Mouse (Mus musculus) gastrocnemius, postnatal 4 days (tissue): ENCODE measurements at regions not wholly inside any gene's neighbourhood (a gene's known extent, or its start where the extent isn't known, plus 50 kb on each side); places are given as distances from the start of the nearest gene placed in this dataset. TPM values are rescaled to one million over a fixed set of nuclear protein-coding genes. Genes with fewer than 3 reads are reported as not detected.

Experiments
- DNase-seq, 2 experiments: peaks; one replicate each; pipeline ENCODE4 v3.0.0; 2021 to 2022; ENCODE audit warnings: low spot score in 2 of 2, mixed read lengths in 2 of 2
- microRNA-seq: library from miRNA; unstranded; fragments of <30 nt; microRNA quantifications from one replicate; pipeline ENCODE4 v1.2.0, GENCODE M21; 2021

GRCm38 (mm10) chr13:84064291-84064940, 157.7 kb upstream of the Tmem161b start:
- DNase-seq = no peak

GRCm38 (mm10) chr13:84065256-84065898, 156.7 kb upstream of the Tmem161b start:
- no peak for DNase-seq

- no peak for DNase-seq
Observed at GRCm38 (mm10) chr13:84066211-84066959, 155.7 kb upstream of the Tmem161b start.

GRCm38 (mm10) chr13:84066960-84067665, 155.0 kb upstream of the Tmem161b start:
- DNase-seq = no peak

GRCm38 (mm10) chr13:84068365-84068764, 153.7 kb upstream of the Tmem161b start:
- DNase-seq = no peak

Small RNAs in the stretch of these regions (microRNA-seq; reads per million reads assigned to microRNA genes)
- gene Mir9-2 = not detected
